Mouse (Mus musculus) naive thymus-derived CD4-positive, alpha-beta T cell, adult 2 months (primary cell): ENCODE measurements around the gene Myo18b.

Experiments
- DNase-seq: peaks from one replicate; pipeline ENCODE4 v3.0.0-alpha.2; 2011; ENCODE audit warnings: low read depth

Gene Myo18b

GRCm38 (mm10) chr5:112807629-112808028, 88.5 kb downstream of the Myo18b start:
- no peak for DNase-seq

DNA sequence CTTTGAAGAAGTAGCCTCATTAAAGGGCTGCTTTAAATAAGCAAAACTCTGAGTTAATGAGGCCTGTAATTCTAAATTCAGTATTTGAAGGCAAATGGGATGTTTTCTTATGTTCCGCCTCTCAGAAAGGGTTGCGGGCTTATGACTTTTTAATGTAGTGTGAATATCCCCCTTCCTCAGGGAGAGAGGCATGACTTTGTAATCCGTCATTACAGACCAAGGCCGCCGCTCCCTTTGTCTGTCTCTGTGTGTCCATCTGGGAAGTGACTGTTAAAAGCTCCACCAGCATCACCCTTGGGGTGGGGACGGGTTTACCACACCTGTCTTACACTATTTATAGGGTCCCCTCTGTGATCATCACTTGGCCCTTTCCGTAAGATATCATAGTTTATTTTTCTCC, 100.1 kb downstream of the Myo18b start:
- DNase-seq = no peak

GRCm38 (mm10) chr5:112791792-112792780, 104.1 kb downstream of the Myo18b start:
- DNase-seq = no peak

DNA sequence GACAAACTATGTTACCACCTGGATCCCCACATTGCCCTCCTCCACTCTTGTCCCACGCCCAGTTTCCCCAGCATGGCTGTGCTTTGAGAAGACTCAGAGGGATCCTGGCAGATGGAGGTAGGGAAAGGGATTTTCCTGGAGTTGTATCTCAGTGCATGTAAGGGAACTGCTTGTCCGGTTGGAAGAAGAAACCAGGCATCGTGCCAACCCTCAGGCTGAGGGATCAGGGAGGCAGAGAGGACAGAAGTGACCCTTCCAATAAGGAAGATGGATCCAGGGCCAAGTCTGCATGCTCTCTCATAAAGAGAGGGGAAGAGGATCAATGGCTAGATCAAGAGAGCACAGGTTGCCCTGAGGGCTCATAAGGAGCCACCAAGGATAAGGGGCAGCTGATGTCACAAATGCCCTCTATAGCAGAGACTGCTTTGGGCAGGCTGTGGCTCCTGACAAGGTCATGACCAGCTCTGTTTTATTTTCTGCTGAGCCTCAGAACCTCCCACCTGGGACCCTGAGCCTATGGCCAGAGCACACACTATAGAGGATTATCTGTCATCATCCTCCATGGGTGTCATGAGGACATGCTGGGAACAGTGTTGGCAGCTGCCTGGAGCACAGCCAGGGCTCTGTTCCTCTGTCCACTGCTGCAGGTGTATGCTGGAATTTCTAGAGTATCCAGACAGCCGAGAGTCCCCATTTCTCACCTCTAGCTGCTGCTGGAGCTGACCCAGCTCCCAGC, 105.6 kb downstream of the Myo18b start:
- no peak for DNase-seq

DNA sequence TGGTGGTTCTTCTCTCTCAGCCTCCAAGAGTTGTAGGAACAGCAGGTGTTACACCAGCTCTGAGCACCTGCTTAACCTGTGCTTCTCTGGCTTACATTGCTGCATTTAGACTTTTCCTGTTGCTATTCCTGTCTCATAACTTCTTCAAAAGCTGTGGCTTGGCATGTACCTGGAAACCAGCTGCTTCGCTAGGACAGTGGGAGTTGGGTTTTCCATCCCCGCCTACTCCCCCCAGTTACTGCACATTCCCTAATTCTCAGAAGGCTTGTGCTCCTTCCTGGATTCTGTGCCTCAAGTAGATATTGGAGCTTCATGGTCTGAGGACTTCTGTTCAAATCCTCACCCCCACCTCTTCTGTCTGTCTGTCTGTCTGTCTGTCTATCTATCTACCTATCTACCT, 107.7 kb downstream of the Myo18b start:
- no peak for DNase-seq

DNA sequence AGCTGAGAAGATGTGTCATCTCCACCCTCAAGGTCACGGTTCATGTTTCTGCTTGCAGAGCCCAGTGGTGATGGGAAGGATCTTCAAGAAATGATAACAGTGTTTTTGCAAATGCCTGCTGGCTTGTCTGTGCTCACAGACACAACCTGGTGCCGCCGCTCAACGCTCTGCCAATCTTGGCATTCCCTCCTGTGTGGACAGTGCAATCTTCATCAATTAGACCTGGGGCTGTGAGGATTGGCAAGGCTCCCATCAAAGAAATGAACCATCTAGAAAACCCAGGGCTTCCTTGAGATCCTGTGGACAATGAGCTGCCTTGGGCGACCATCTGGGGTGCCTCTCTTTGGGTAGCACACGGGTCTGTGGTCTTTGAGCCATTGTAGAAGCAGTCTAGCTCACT, 109.4 kb downstream of the Myo18b start:
- DNase-seq = no peak

DNA sequence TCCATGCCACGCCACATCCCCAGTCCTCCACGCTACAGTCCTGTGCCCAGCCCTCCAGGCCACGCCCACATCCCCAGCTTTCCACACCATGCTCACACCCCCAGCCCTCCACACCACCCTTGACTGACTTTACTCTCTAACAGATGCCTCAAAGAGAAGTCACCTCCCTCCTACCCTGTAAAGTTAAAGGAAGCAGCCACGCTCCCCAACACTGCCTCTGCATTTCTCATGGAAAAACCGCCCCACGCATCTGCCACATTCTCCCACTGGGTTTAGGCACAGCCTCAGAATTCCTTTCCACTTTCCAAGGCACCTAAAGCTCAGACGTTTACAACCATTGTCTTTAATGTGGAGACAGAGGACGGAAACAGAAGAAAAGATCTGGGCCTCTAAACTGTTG, 110.1 kb downstream of the Myo18b start:
- DNase-seq = no peak

DNA sequence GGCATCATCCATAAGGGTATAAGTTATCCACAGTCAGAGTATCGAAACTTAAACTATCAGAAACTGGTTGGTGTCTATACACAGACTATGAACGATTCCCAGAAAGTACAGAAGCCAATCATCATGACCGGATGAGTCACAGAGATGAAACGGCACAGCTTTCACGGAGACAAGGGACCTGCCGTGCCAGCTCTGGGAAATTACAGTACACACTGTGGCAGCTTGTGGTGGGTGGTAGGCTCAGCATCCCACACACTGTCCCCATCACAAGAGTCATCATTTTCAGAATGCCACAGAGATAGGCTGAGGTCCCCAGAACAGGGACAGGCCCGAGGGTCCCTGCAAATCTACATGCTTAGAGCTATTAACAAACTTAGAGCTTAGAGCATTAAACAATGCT, 114.4 kb downstream of the Myo18b start:
- DNase-seq = no peak

DNA sequence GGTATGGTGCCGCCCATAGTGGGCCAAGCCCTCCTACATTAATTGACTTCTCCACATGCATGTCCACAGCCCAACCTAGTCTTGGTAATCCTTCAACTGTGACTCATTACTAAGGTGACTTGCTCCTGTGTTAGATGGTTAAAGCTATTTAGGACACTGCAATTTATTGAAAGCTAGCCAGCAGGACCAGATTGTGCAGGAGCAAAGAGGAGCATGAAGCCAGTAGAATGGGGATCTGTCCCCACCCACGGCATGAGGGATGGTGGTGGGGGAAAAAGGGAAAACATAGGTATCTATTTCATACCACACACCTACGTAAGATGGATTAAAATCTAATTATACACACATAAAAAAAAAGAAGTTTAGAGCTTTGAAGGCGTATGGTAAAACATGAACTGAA, 114.9 kb downstream of the Myo18b start:
- no peak for DNase-seq

DNA sequence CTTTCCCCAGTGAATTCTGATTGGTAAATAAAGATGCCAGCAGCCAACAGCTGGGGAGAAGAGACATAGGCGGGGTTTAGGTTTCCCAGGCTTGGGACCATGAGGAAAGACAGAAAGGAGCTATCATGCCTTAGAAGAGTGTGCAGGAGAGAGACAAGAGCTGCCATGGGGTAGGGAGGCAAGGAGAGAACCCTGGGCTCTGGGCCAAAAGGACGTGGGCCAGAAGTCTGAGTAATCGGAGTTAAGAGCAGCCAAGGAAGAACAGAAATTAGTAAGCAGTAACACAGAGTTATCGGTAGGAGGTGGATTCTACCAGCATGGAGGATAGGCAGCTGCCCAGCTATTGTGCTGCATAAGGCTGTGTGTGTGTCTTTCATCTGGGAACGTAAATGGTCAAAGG, 115.8 kb downstream of the Myo18b start:
- no peak for DNase-seq

DNA sequence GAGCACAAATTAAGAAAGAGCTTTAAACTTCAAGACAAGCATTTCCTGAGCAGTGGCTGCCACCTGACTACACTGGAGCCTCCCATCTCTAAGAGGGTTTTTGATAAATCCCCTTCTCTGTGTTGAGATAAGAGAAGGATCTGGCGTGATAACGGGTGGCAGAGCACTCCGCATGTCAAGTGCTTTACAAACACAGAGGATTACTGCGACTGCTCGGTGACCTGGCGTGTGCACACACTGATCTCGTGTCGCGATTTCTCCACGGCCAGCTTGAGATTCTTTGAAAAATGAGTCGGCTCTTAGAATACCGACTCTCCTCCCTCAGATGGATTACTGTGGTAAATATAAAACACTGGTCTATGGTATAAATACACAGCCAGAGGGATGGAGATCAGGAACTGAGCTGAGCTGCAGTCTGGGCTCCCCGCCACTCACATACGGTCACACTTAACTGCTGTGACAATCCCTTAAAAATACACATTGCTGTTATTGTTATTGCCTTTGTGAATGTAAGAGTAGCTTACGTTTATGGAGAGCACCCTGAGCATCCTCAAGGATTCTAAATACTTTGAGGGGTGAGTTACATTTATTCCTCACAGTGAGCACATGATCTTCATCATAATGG, 119.3 kb downstream of the Myo18b start:
- DNase-seq = no peak

GRCm38 (mm10) chr5:112773429-112773828, 122.7 kb downstream of the Myo18b start:
- DNase-seq = no peak

GRCm38 (mm10) chr5:112771376-112771901, 124.7 kb downstream of the Myo18b start:
- no peak for DNase-seq

- DNase-seq = no peak
Measured at GRCm38 (mm10) chr5:112769721-112770119, 126.4 kb downstream of the Myo18b start.

DNA sequence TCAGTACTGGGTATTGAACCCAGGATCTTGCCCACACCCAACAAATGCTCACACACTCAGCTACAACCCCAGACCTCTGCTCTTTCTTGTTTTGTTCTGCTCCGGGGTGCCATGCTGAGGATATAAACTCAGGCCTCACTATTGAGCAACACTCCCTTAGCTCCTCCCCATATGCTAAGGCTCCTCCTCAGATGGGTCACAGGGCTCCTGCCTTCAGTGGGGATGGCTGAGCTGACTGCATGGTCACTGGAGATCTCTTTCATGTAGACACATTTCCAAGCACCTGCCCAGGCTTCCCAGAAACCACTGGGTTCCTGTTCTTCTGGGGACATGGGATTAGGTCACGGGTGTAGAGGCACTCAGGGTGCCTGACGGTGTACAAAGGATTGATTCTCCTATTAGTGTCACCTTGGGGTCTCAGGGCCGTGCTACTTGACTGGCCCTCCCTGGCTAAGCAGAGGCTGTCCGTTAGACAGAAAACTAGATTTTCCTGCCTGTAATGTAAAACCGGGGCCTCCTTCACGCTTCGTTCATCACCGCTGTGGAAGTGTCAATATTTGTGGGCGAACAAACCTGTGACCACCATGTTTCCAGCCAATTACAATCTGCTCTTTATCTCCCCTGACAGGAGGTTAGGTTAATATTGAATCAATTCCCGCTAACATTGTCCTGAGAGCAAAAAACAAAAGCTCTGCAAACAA, 127.0 kb downstream of the Myo18b start:
- no peak for DNase-seq

DNA sequence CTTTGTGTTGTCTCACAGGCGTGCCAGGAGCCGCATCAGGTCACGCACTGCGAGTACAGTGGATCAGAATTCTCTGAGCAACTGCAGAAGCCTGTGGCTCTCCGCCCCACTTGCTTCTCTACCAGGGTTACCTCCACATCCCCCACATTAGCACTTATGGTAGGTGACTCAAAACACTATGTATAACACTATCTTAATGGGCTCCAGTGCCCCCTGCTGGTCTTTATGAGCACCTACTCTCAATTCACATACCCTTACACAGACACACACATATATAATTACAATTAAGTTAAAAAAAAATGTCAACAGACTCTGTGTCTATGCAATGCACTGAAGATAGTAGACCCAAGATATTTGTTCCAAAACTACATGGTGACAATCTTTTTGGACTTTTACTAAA, 127.6 kb downstream of the Myo18b start:
- DNase-seq = no peak

GRCm38 (mm10) chr5:112761415-112762075, 134.6 kb downstream of the Myo18b start:
- no peak for DNase-seq

GRCm38 (mm10) chr5:112755581-112755980, 140.6 kb downstream of the Myo18b start:
- no peak for DNase-seq

- DNase-seq = no peak
Measured at GRCm38 (mm10) chr5:112749634-112750033, 146.5 kb downstream of the Myo18b start.

- no peak for DNase-seq
Measured at GRCm38 (mm10) chr5:112748001-112748719, 148.0 kb downstream of the Myo18b start.
